Mouse (Mus musculus) CH12.LX (cell line): Measurements from ENCODE around the gene Pde11a. TPM values are rescaled to one million over a fixed set of nuclear protein-coding genes. Genes with fewer than 3 reads are reported as not detected.

Experiments used
- DNase-seq: peaks from one replicate; pipeline ENCODE4 v3.0.0-alpha.2; 2013; ENCODE audit errors: extremely low read depth
- H3K27ac ChIP-seq: 2 replicates; pipeline ENCODE4 v1.5.1; 2012; ENCODE audit warnings: low read depth, mild to moderate bottlenecking, control low read depth, moderate library complexity; ENCODE audit not compliant: insufficient read depth
- H3K27me3 ChIP-seq: replicated peaks from 2 replicates; pipeline ENCODE3; 2012; ENCODE audit warnings: inconsistent platforms
- H3K36me3 ChIP-seq, 2 experiments: replicated peaks in 1 of 2; 2 replicates each; pipeline versions ENCODE3 to v1.6.1; 2012; ENCODE audit warnings: inconsistent platforms in 1 of 2, low read length in 1 of 2, mild to moderate bottlenecking in 1 of 2, mixed read lengths in 1 of 2, moderate library complexity in 1 of 2; ENCODE audit not compliant: control insufficient read depth in 1 of 2, insufficient read depth in 1 of 2
- H3K4me1 ChIP-seq, 2 experiments: 2 replicates each; pipeline ENCODE4 v1.6.1; 2012; ENCODE audit warnings: inconsistent platforms in 1 of 2, moderate library complexity in 1 of 2; ENCODE audit not compliant: insufficient read depth in 2 of 2, control insufficient read depth in 1 of 2
- H3K4me2 ChIP-seq: 2 replicates; pipeline ENCODE4 v1.6.1; 2012; ENCODE audit warnings: low read depth, mild to moderate bottlenecking, control low read depth; ENCODE audit not compliant: poor library complexity, insufficient read depth, severe bottlenecking
- H3K4me3 ChIP-seq, 3 experiments: fragments of 150-350 bp in 1 of 3; sonication (generic) in 1 of 3; replicated peaks in 1 of 3; 2 replicates each; pipeline versions ENCODE3 to v1.5.1; 2011 to 2012; ENCODE audit warnings: low read depth in 2 of 3, low read length in 2 of 3, mild to moderate bottlenecking in 2 of 3, moderate library complexity in 2 of 3, control low read depth in 1 of 3, improper control_type of control experiment in 1 of 3, inconsistent platforms in 1 of 3, mixed read lengths in 1 of 3; ENCODE audit not compliant: poor library complexity in 1 of 3
- H3K79me2 ChIP-seq: replicated peaks from 2 replicates; pipeline ENCODE4 v1.6.1; 2012; ENCODE audit warnings: mild to moderate bottlenecking, moderate library complexity; ENCODE audit not compliant: control insufficient read depth, poor library complexity, insufficient read depth, severe bottlenecking; ENCODE audit errors: extremely low read depth
- H3K9ac ChIP-seq: 2 replicates; pipeline ENCODE4 v1.6.1; 2012; ENCODE audit warnings: low read depth, mild to moderate bottlenecking, control low read depth, moderate library complexity; ENCODE audit not compliant: insufficient read depth
- H3K9me3 ChIP-seq: replicated peaks from 2 replicates; pipeline ENCODE3; 2012; ENCODE audit warnings: low read length, inconsistent platforms, mixed read lengths
- BHLHE40 ChIP-seq: IDR thresholded peaks from 2 replicates; pipeline ENCODE4 v1.6.1; 2011; ENCODE audit warnings: mild to moderate bottlenecking, low read depth, low read length, improper control_type of control experiment
- CHD1 ChIP-seq: IDR thresholded peaks from 2 replicates; pipeline ENCODE4 v1.6.1; 2012; ENCODE audit warnings: low read depth, low read length, improper control_type of control experiment, inconsistent platforms
- CTCF ChIP-seq, 2 experiments: IDR thresholded peaks in 1 of 2; conservative IDR thresholded peaks in 1 of 2; 2 replicates each; pipeline ENCODE4 v1.5.1; 2011 to 2012; ENCODE audit warnings: low read depth in 2 of 2, low read length in 2 of 2, improper control_type of control experiment in 1 of 2, inconsistent platforms in 1 of 2, mild to moderate bottlenecking in 1 of 2, moderate library complexity in 1 of 2
- E2F4 ChIP-seq: IDR thresholded peaks from 2 replicates; pipeline ENCODE4 v1.6.1; 2011; ENCODE audit warnings: low read depth, low read length, improper control_type of control experiment; ENCODE audit not compliant: insufficient replicate concordance
- ELF1 ChIP-seq: IDR thresholded peaks from 2 replicates; pipeline ENCODE4 v1.6.1; 2014; ENCODE audit warnings: low read depth, mild to moderate bottlenecking, inconsistent platforms, low read length, improper control_type of control experiment
- EP300 ChIP-seq: IDR thresholded peaks from 2 replicates; pipeline ENCODE4 v1.6.1; 2011; ENCODE audit warnings: low read length, improper control_type of control experiment
- GABPA ChIP-seq: IDR thresholded peaks from 2 replicates; pipeline ENCODE4 v1.6.1; 2012; ENCODE audit warnings: low read depth, low read length, improper control_type of control experiment, inconsistent platforms; ENCODE audit not compliant: insufficient replicate concordance
- IRF4 ChIP-seq: IDR thresholded peaks from 2 replicates; pipeline ENCODE4 v1.6.1; 2014; ENCODE audit warnings: low read depth, mild to moderate bottlenecking, inconsistent platforms, low read length, improper control_type of control experiment
- JUND ChIP-seq: conservative IDR thresholded peaks from 2 replicates; pipeline ENCODE4 v1.6.1; 2011; ENCODE audit warnings: low read depth, low read length, improper control_type of control experiment
- KAT2A ChIP-seq: IDR thresholded peaks from 2 replicates; pipeline ENCODE4 v1.6.1; 2012; ENCODE audit warnings: low read length, improper control_type of control experiment, inconsistent platforms; ENCODE audit not compliant: insufficient replicate concordance
- MXI1 ChIP-seq: IDR thresholded peaks from 2 replicates; pipeline ENCODE4 v1.6.1; 2011; ENCODE audit warnings: mild to moderate bottlenecking, low read depth, low read length, improper control_type of control experiment
- MYC ChIP-seq: IDR thresholded peaks from 2 replicates; pipeline ENCODE4 v1.6.1; 2011; ENCODE audit warnings: low read depth, mild to moderate bottlenecking, improper control_type of control experiment, low read length
- NELFE ChIP-seq: IDR thresholded peaks from 2 replicates; pipeline ENCODE4 v1.6.1; 2011; ENCODE audit warnings: low read depth, low read length, improper control_type of control experiment
- NRF1 ChIP-seq: IDR thresholded peaks from 2 replicates; pipeline ENCODE4 v1.6.1; 2014; ENCODE audit warnings: low read depth, mild to moderate bottlenecking, inconsistent platforms, low read length, improper control_type of control experiment, moderate library complexity
- PAX5 ChIP-seq: IDR thresholded peaks from 2 replicates; pipeline ENCODE4 v1.6.1; 2012; ENCODE audit warnings: low read length, inconsistent platforms, mixed read lengths
- POLR2A ChIP-seq: IDR thresholded peaks from 2 replicates; pipeline ENCODE4 v1.6.1; 2011; ENCODE audit warnings: low read depth, mild to moderate bottlenecking, improper control_type of control experiment, low read length
- RAD21 ChIP-seq: IDR thresholded peaks from 2 replicates; pipeline ENCODE4 v1.6.1; 2011; ENCODE audit warnings: low read depth, mild to moderate bottlenecking, low read length, improper control_type of control experiment, moderate library complexity
- RCOR1 ChIP-seq: conservative IDR thresholded peaks from 2 replicates; pipeline ENCODE4 v1.6.1; 2012; ENCODE audit warnings: low read depth, mild to moderate bottlenecking, inconsistent platforms, low read length, improper control_type of control experiment
- SMC3 ChIP-seq: IDR thresholded peaks from 2 replicates; pipeline ENCODE4 v1.6.1; 2011; ENCODE audit warnings: low read depth, low read length, improper control_type of control experiment
- TBP ChIP-seq: conservative IDR thresholded peaks from 2 replicates; pipeline ENCODE4 v1.6.1; 2011; ENCODE audit warnings: low read depth, low read length, improper control_type of control experiment
- UBTF ChIP-seq: IDR thresholded peaks from 2 replicates; pipeline ENCODE4 v1.6.1; 2012; ENCODE audit warnings: low read depth, mild to moderate bottlenecking, inconsistent platforms, low read length, improper control_type of control experiment, moderate library complexity
- USF1 ChIP-seq: IDR thresholded peaks from 2 replicates; pipeline ENCODE4 v1.6.1; 2014; ENCODE audit warnings: low read depth, mild to moderate bottlenecking, inconsistent platforms, low read length, improper control_type of control experiment
- dilution Hi-C: fragments of 300-500 bp; cut with MboI; formaldehyde crosslinking; loops from 2 replicates; pipeline ENCODE4 v1.14.3; 2020; ENCODE audit warnings: low sequenced_read_pairs; ENCODE audit not compliant: extremely low pct_unique_long_range_greater_than_20kb, extremely low pct_ligation_motif_present
- in situ Hi-C: fragments of 300-500 bp; cut with MboI; formaldehyde crosslinking; loops from 3 replicates; pipeline ENCODE4 v1.14.3; 2019; ENCODE audit warnings: low sequenced_read_pairs, low pct_ligation_motif_present, low pct_unique_long_range_greater_than_20kb, mixed read lengths
- polyA plus RNA-seq: library from polyadenylated mRNA; unstranded; fragments of >175 nt; gene quantifications from 2 replicates; pipeline ENCODE4 v1.2.1, GENCODE M21; 2012; ENCODE audit warnings: low read depth; ENCODE audit not compliant: insufficient read length
- total RNA-seq, 2 experiments: library from RNA; depleted of rRNA; stranded (reverse); fragments of 300-350 nt in 1 of 2; fragments of >200 nt in 1 of 2; gene quantifications; 2 replicates each; pipeline ENCODE4 v1.2.3; 2012 to 2014

The Pde11a gene
- total and polyA plus RNA-seq, 3 experiments: 0.14 to 0.38 (median 0.21) TPM

DNA sequence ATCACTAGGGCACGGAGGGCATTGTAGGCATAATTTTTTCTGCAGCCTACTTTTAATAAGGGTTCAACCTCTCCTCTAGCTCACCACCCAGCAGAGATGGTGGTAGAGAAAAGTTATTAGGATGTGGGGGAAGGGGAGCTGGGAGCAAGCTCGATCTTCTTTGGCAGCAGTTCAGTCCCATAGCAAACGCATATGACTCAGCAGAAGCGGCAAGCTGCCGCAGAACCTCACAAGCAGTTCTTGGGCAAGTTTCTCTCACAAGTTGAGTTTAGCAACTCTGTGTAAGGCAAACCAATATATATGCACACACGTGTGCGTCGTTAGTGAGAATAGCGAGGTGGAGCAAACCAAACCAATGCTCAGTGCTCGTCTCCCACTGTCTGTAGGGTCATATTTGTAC, 72.0 kb downstream of the Pde11a start:
- no peaks in the 10 kb centered on the region for H3K79me2 ChIP-seq
- no peak for TF ChIP-seq RAD21
- TF ChIP-seq, all 38 proteins: peak for 0
- no peak for DNase-seq
- no peak overlapping the region for H3K4me3 ChIP-seq
- H3K27ac ChIP-seq: no peak overlapping the region
- H3K9ac ChIP-seq: no peak overlapping the region
- in situ Hi-C loops (no loop called here), dilution Hi-C loops (no loop called here)
- H3K4me1 ChIP-seq: peaks cover 0 to 3% of the 10 kb centered on the region in 2 experiments; a peak in 1 of 4 replicates
- no peak overlapping the region for H3K4me2 ChIP-seq
- H3K36me3 ChIP-seq: no peaks in the 10 kb centered on the region
- H3K27me3 ChIP-seq: no peaks in the 10 kb centered on the region
- H3K9me3 ChIP-seq: no peaks in the 10 kb centered on the region

DNA sequence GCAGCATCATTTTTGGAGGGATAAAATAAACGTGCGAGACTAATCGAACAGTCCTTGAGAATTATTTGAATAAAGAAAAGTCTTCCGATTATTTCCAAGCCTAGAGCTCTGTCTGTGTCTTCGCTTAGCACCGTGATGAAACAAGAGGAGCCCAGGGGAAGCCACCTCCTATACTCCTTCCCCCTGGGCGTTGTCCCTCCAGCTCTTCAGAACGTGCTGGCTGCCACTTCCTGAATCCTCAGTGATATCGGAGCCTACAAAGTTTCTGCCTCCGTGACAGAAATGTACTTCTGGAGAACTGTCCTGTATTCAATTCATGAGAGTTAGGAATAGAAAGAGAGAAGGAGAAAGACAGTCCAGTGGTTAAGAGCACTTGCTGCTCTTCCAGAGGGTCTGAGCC, 74.3 kb downstream of the Pde11a start:
- H3K79me2 ChIP-seq: no peaks in the 10 kb centered on the region
- H3K4me2 ChIP-seq: no peak overlapping the region
- H3K9me3 ChIP-seq: no peaks in the 10 kb centered on the region
- no peaks in the 10 kb centered on the region for H3K36me3 ChIP-seq
- peaks cover 0 to 3% of the 10 kb centered on the region in 2 experiments; a peak in 1 of 4 replicates for H3K4me1 ChIP-seq
- dilution Hi-C loops (no loop called here), in situ Hi-C loops (no loop called here)
- no peak for DNase-seq
- no peak for TF ChIP-seq CHD1
- no peak for TF ChIP-seq NRF1
- TF ChIP-seq E2F4: no peak
- TF ChIP-seq PAX5: no peak
- no peak for TF ChIP-seq MYC
- TF ChIP-seq ELF1: no peak
- no peak for TF ChIP-seq MXI1
- H3K9ac ChIP-seq: no peak overlapping the region
- H3K4me3 ChIP-seq: no peak overlapping the region
- H3K27ac ChIP-seq: no peak overlapping the region
- no peaks in the 10 kb centered on the region for H3K27me3 ChIP-seq

GRCm38 (mm10) chr2:76262661-76263060, 75.9 kb downstream of the Pde11a start:
- H3K4me2 ChIP-seq: no peak overlapping the region
- H3K4me1 ChIP-seq: peaks cover 0 to 2% of the 10 kb centered on the region in 2 experiments; a peak in 1 of 4 replicates
- in situ Hi-C loops: no loop called here

More at GRCm38 (mm10) chr2:76262661-76263060, 75.9 kb downstream of the Pde11a start:
- dilution Hi-C loops: no loop called here
- DNase-seq: no peak
- Histone ChIP-seq H3K27ac (no peak overlapping the region), H3K27me3 (no peaks in the 10 kb centered on the region), H3K4me3 (no peak overlapping the region), H3K79me2 (no peaks in the 10 kb centered on the region), H3K9me3 (no peaks in the 10 kb centered on the region), H3K36me3 (no peaks in the 10 kb centered on the region), H3K9ac (no peak overlapping the region)
- TF ChIP-seq GABPA: no peak
- TF ChIP-seq TBP: no peak
- TF ChIP-seq POLR2A: no peak
- TF ChIP-seq EP300: no peak
- no peak for TF ChIP-seq MYC
- TF ChIP-seq KAT2A: no peak
- TF ChIP-seq JUND: no peak
- no peak for TF ChIP-seq BHLHE40
- TF ChIP-seq USF1: no peak
- TF ChIP-seq NELFE: no peak
- no peak for TF ChIP-seq RCOR1
- no peak for TF ChIP-seq SMC3
- no peak for TF ChIP-seq CTCF (conservative IDR thresholded peaks at IDR 0.05 in 1 of 2, IDR thresholded peaks at IDR 0.05 in 1 of 2; ENCODE audit: low read depth in 2 of 2, low read length in 2 of 2)
- TF ChIP-seq UBTF: no peak
- no peak for TF ChIP-seq NRF1
- TF ChIP-seq IRF4: no peak
- TF ChIP-seq, all 38 proteins: peak for 0
